Mouse (Mus musculus) E14TG2a.4 (cell line): Measurements from ENCODE around the gene Odf2l.

ENCODE experiments used
- CTCF ChIP-seq: conservative IDR thresholded peaks from 2 replicates; pipeline ENCODE4 v1.5.1; 2014; ENCODE audit warnings: low read length
- NANOG ChIP-seq: IDR thresholded peaks from 2 replicates; pipeline ENCODE4 v1.6.1; 2014; ENCODE audit warnings: borderline replicate concordance, low read length, mixed read lengths
- POU5F1 ChIP-seq: IDR thresholded peaks from 2 replicates; pipeline ENCODE4 v1.6.1; 2014; ENCODE audit warnings: low read length, borderline replicate concordance

DNA sequence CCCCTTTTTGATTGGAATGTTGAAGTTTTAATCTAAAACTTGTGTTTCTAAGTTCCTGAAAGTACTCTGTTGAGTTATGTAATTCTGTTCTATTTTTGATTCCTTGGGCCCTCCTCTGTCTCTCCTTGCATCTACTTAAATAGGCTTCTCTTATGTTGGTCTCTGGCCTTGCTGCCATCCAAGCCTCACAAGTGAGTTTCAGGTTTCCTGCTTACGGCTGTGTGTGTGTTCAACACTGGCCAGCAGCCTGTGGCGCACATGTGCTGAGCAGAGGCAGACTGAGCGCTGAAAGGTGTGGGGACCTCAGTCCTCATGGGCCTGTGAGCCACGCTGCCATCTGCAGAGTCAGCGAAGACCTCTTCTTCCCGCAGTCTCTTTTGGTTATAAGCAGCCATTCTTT is 38.5 kb downstream of the Odf2l start:
- TF ChIP-seq CTCF = no peak
- no peak for TF ChIP-seq NANOG
- TF ChIP-seq POU5F1 = no peak
